Mouse (Mus musculus) G1E (cell line): ENCODE results near the gene Gsto2. TPM values are rescaled to one million over a fixed set of nuclear protein-coding genes. Genes with fewer than 3 reads are reported as not detected.

Source experiments
- ATAC-seq: 2 replicates; pipeline ENCODE4 v1.8.0; 2016; ENCODE audit warnings: mild to moderate bottlenecking; ENCODE audit not compliant: insufficient number of reproducible peaks, poor library complexity, low FRiP score, severe bottlenecking; ENCODE audit errors: extremely low read depth
- DNase-seq: peaks from one replicate; pipeline ENCODE4 v3.0.0; 2012; ENCODE audit warnings: low spot score
- H3K27me3 ChIP-seq: 2 replicates; pipeline ENCODE4 v1.6.1; 2012; ENCODE audit warnings: mild to moderate bottlenecking, low read length, inconsistent platforms; ENCODE audit not compliant: insufficient read depth
- H3K36me3 ChIP-seq: replicated peaks from 2 replicates; pipeline ENCODE3; 2012; ENCODE audit warnings: mild to moderate bottlenecking, inconsistent platforms
- H3K4me1 ChIP-seq: 2 replicates; pipeline ENCODE4 v1.6.1; 2012; ENCODE audit warnings: low read depth, low read length, inconsistent platforms, mixed read lengths; ENCODE audit not compliant: insufficient read depth
- H3K4me3 ChIP-seq: 2 replicates; pipeline ENCODE4 v1.5.1; 2012; ENCODE audit warnings: low read depth, mild to moderate bottlenecking, inconsistent platforms, low read length, moderate library complexity, mixed read lengths
- H3K9me3 ChIP-seq: replicated peaks from 2 replicates; pipeline ENCODE4 v1.6.1; 2012; ENCODE audit warnings: inconsistent platforms
- CTCF ChIP-seq: IDR thresholded peaks from 2 replicates; pipeline ENCODE4 v1.5.1; 2012; ENCODE audit warnings: low read depth, low read length, inconsistent platforms, mixed read lengths
- GATA1 ChIP-seq: IDR thresholded peaks from 2 replicates; pipeline ENCODE4 v1.6.1; 2012; ENCODE audit warnings: borderline replicate concordance, low read length, inconsistent platforms, mixed read lengths
- GATA2 ChIP-seq: IDR thresholded peaks from 2 replicates; pipeline ENCODE4 v1.6.1; 2012; ENCODE audit warnings: low read depth, low read length, inconsistent platforms, borderline replicate concordance
- POLR2AphosphoS5 ChIP-seq: IDR thresholded peaks from 2 replicates; pipeline ENCODE4 v1.6.1; 2012; ENCODE audit warnings: low read depth, low read length, inconsistent platforms; ENCODE audit not compliant: insufficient replicate concordance
- TAL1 ChIP-seq: conservative IDR thresholded peaks from 2 replicates; pipeline ENCODE4 v1.6.1; 2012; ENCODE audit warnings: low read depth, low read length, inconsistent platforms, mixed read lengths
- polyA plus RNA-seq: library from polyadenylated mRNA; stranded (reverse); fragments of >175 nt; gene quantifications from 2 replicates; pipeline ENCODE4 v1.2.3, GENCODE M21; 2012
- total RNA-seq, 2 experiments: library from RNA; stranded (forward) in 1 of 2; stranded (reverse) in 1 of 2; fragments of 200-1000 nt in 1 of 2; fragments of >200 nt in 1 of 2; fragmentation: Nextera tagmentation in 1 of 2; gene quantifications; 2 replicates each; pipeline ENCODE4 v1.2.3; 2014 to 2017

Gsto2 gene
- total and polyA plus RNA-seq, 3 experiments: 0.11 to 4.7 (median 0.76) TPM

GRCm38 (mm10) chr19:47829913-47830450 is 35.4 kb upstream of the Gsto2 start:
- Histone ChIP-seq H3K4me3 (no peak overlapping the region), H3K4me1 (no peaks in the 10 kb centered on the region), H3K9me3 (peaks cover 3% of the 10 kb centered on the region), H3K27me3 (no peaks in the 10 kb centered on the region), H3K36me3 (no peaks in the 10 kb centered on the region)
- TF ChIP-seq GATA2 (no peak), TAL1 (no peak), CTCF (no peak)
- DNase-seq (no peak), ATAC-seq (no peak)

- TF ChIP-seq CTCF (no peak), TAL1 (no peak), GATA1 (no peak), POLR2AphosphoS5 (no peak), GATA2 (no peak)
- no peaks in the 10 kb centered on the region for H3K36me3 ChIP-seq
- no peaks in the 10 kb centered on the region for H3K4me1 ChIP-seq
- no peak for DNase-seq
- no peak overlapping the region for H3K4me3 ChIP-seq
- no peaks in the 10 kb centered on the region for H3K27me3 ChIP-seq
- no peak for ATAC-seq
- peaks cover 5% of the 10 kb centered on the region for H3K9me3 ChIP-seq
Measured at GRCm38 (mm10) chr19:47831111-47831510, 34.2 kb upstream of the Gsto2 start.

GRCm38 (mm10) chr19:47832316-47832715 is 33.0 kb upstream of the Gsto2 start:
- DNase-seq (no peak), ATAC-seq (no peak)
- no peaks in the 10 kb centered on the region for H3K36me3 ChIP-seq
- H3K9me3 ChIP-seq: peaks cover 8% of the 10 kb centered on the region
- TF ChIP-seq TAL1: no peak
- no peak for TF ChIP-seq GATA1
- no peak for TF ChIP-seq POLR2AphosphoS5
- no peak for TF ChIP-seq CTCF
- no peak for TF ChIP-seq GATA2
- no peaks in the 10 kb centered on the region for H3K4me1 ChIP-seq
- H3K4me3 ChIP-seq: no peak overlapping the region
- no peaks in the 10 kb centered on the region for H3K27me3 ChIP-seq

GRCm38 (mm10) chr19:47834614-47835013 is 30.7 kb upstream of the Gsto2 start:
- Histone ChIP-seq H3K4me3 (no peak overlapping the region), H3K4me1 (no peaks in the 10 kb centered on the region), H3K9me3 (peaks cover 8% of the 10 kb centered on the region), H3K36me3 (no peaks in the 10 kb centered on the region), H3K27me3 (no peaks in the 10 kb centered on the region)
- no peak for TF ChIP-seq CTCF
- TF ChIP-seq POLR2AphosphoS5: no peak
- no peak for TF ChIP-seq TAL1
- no peak for TF ChIP-seq GATA1
- TF ChIP-seq GATA2: no peak
- ATAC-seq (no peak), DNase-seq (no peak)

- Histone ChIP-seq H3K4me3 (no peak overlapping the region), H3K4me1 (no peaks in the 10 kb centered on the region), H3K36me3 (no peaks in the 10 kb centered on the region), H3K27me3 (no peaks in the 10 kb centered on the region), H3K9me3 (peaks cover 15% of the 10 kb centered on the region)
- no peak for TF ChIP-seq GATA1
- TF ChIP-seq TAL1: no peak
- no peak for TF ChIP-seq CTCF
- TF ChIP-seq POLR2AphosphoS5: no peak
- TF ChIP-seq GATA2: no peak
- no peak for DNase-seq
- ATAC-seq: no peak
Measured at GRCm38 (mm10) chr19:47835776-47836175, 29.6 kb upstream of the Gsto2 start.

- no peaks in the 10 kb centered on the region for H3K4me1 ChIP-seq
- H3K9me3 ChIP-seq: peaks cover 15% of the 10 kb centered on the region
- no peak for ATAC-seq
- no peaks in the 10 kb centered on the region for H3K27me3 ChIP-seq
- no peak for DNase-seq
- H3K4me3 ChIP-seq: no peak overlapping the region
- no peak for TF ChIP-seq GATA2
- no peak for TF ChIP-seq GATA1
- no peak for TF ChIP-seq TAL1
- TF ChIP-seq POLR2AphosphoS5: no peak
- TF ChIP-seq CTCF: no peak
- no peaks in the 10 kb centered on the region for H3K36me3 ChIP-seq
Measured at GRCm38 (mm10) chr19:47836701-47837526, 28.4 kb upstream of the Gsto2 start.
